Mouse (Mus musculus): ENCODE measurements at regions not wholly inside any gene's neighbourhood (a gene's known extent, or its start where the extent isn't known, plus 50 kb on each side); places are given as distances from the start of the nearest gene placed in this dataset.

DNA sequence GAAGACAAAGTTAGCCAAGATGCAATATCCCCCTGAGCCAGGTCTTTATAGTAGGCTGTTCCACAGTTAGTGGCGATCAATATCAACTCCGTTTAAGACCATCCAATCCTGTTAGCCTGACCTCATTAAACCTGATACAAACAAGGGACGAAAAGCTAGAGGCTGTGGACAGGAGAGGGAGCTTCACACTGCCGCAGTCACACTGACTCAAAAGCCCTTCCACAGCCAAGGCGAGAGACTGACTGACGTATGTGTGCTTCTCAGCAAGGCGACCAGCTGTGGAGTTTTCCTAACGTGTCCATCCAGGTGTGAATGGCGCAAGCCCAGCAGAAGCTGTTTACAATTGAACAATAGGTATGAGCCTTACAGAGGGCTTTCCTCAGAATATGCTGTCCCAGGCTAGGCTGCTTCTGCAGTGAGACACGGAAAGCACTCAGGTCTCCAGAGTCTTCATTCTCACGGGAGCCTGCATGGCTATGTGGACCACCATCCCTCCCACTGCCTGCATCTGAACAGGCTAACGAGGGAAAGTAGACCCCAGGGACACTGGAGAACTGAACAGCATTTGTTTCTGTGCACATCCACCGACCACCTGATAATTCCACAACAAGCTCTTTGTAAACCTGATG is 224.7 kb upstream of the Pgrmc2 start:
- no peaks in the 10 kb centered on the region for H3K9me3 ChIP-seq
- no peak overlapping the region for H3K4me2 ChIP-seq
- H3K27ac ChIP-seq (replicated peaks), result no peak overlapping the region
- no peaks in the 10 kb centered on the region for H3K27me3 ChIP-seq
- no peaks in the 10 kb centered on the region for H3K36me3 ChIP-seq
- H3K4me1 ChIP-seq (replicated peaks), result no peaks in the 10 kb centered on the region
- H3K4me3 ChIP-seq, result no peak overlapping the region
- WGBS, result 75% methylated on average over 13 of the region's 13 CpGs
- H3K9ac ChIP-seq, result no peak overlapping the region
- ATAC-seq (ENCODE audit: low FRiP score, low read depth), result peak; percentile 65

DNA sequence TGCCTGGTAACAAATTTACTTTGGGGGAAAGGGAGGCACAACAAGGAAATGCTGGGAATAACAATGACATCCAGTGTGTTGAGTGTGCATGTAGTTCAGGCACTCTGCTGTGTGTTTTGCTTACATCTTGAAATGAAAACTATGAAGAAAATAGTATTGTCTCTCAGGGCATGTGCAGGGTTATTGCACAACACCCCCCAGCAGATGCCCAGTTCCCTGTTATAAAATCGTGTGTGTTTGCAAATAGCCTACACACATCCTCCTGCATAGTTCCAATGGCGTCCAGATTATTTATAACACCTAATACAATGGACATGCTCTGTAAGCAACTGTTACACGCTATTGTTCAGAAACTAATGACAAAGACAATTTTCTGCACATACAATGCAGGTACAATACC is 220.0 kb upstream of the Pgrmc2 start:
- no peaks in the 10 kb centered on the region for H3K36me3 ChIP-seq
- H3K9ac ChIP-seq, result no peak overlapping the region
- ATAC-seq (ENCODE audit: low FRiP score, low read depth), result no peak
- no peaks in the 10 kb centered on the region for H3K27me3 ChIP-seq
- no peaks in the 10 kb centered on the region for H3K4me1 ChIP-seq (replicated peaks)
- H3K9me3 ChIP-seq, result no peaks in the 10 kb centered on the region
- WGBS, result 77% methylated on average over 3 of the region's 3 CpGs
- no peak overlapping the region for H3K4me3 ChIP-seq
- H3K4me2 ChIP-seq, result no peak overlapping the region
- H3K27ac ChIP-seq (replicated peaks), result no peak overlapping the region

DNA sequence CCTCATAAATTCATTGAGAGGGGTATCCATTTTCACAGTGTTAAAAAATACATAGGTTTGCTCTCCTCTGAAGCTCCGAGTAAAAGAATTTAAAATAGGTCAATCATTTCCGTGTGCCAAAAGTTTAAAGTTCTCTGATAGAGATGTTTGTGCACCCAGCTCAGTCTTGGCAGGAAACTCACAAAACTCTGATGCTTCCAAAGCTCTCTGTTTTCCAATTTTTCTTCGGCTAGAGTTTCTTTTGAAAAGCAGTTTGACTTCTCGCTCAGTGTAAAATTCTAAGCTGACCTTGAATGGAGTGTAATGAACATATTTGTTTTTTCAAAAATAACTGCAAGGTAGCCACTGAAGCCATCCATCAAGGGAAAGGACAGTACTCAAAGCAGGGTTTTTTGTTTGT is 215.9 kb upstream of the Pgrmc2 start:
- Histone ChIP-seq H3K4me3 (no peak overlapping the region), H3K4me1 (replicated peaks) (0 out of 2 replicates have a peak, but pooled peaks cover 4% of the 10 kb centered on the region), H3K9ac (no peak overlapping the region), H3K4me2 (no peak overlapping the region), H3K9me3 (no peaks in the 10 kb centered on the region), H3K27me3 (no peaks in the 10 kb centered on the region), H3K36me3 (no peaks in the 10 kb centered on the region), H3K27ac (replicated peaks) (no peak overlapping the region)
- no peak for ATAC-seq (ENCODE audit: low FRiP score, low read depth)
- 81% methylated on average over 4 of the region's 4 CpGs for WGBS

DNA sequence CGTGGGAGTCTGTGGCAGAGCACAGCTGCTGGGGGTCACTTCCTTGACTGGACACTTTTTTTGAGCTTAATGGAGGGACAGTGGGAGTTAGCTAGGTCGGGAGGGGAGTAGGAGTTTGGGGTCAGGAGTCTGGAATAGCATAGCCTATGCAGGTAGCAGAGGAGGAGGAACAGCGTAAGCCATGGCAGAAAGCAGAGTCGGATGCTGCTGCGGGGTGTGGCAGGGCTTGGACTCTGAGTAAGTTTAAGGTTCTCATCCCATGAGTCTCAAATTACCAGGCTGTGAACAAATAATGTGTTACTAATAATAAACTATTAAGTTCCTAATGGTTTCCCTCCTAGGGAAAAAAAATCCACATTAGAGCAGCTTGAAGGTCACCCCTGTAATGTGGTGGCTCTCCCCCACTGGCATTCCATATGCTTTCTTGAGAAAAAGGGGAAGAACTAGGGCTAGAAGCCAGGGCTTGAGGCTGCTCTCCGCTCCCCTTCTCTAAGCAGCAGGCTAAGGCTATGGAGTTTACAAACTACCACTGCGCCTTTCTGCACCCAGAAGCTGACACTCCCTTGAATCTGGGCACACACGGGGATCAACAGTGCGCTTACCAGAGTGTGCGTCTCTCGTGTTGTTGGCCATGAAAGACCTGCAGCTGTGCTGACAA is 213.4 kb upstream of the Pgrmc2 start:
- ATAC-seq (ENCODE audit: low FRiP score, low read depth), result no peak
- Histone ChIP-seq H3K4me1 (replicated peaks) (0 out of 2 replicates have a peak, but pooled peaks cover 4% of the 10 kb centered on the region), H3K9me3 (no peaks in the 10 kb centered on the region), H3K4me2 (no peak overlapping the region), H3K27ac (replicated peaks) (no peak overlapping the region), H3K9ac (no peak overlapping the region), H3K36me3 (no peaks in the 10 kb centered on the region), H3K27me3 (no peaks in the 10 kb centered on the region), H3K4me3 (no peak overlapping the region)
- WGBS, result 77% methylated on average over 11 of the region's 11 CpGs

DNA sequence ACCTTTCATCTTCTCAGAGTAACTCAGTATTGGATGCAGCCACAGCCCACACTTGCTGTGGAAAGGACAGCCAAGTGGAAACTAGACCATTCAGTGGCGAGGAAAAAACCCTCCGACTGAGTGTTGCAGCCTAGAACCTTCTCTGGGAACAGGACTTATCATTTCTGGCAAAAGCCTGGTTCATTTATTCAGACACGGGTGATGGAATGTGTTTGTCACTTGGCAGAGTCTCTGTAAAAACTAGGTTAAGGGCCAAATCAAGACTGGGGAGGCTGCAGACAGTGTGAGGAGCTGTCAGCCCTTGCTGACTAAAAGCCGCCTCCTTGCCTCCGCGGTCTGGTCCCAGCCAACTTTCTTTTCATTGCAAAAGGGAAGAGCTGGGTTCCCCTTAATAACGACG is 212.3 kb upstream of the Pgrmc2 start:
- no peak overlapping the region for H3K4me3 ChIP-seq
- no peak overlapping the region for H3K4me2 ChIP-seq
- H3K9me3 ChIP-seq, result no peaks in the 10 kb centered on the region
- H3K4me1 ChIP-seq (replicated peaks), result 0 out of 2 replicates have a peak, but pooled peaks cover 4% of the 10 kb centered on the region
- 69% methylated on average over 8 of the region's 8 CpGs for WGBS
- H3K36me3 ChIP-seq, result no peaks in the 10 kb centered on the region
- no peak overlapping the region for H3K27ac ChIP-seq (replicated peaks)
- H3K27me3 ChIP-seq, result no peaks in the 10 kb centered on the region
- H3K9ac ChIP-seq, result no peak overlapping the region
- ATAC-seq (ENCODE audit: low FRiP score, low read depth), result no peak

DNA sequence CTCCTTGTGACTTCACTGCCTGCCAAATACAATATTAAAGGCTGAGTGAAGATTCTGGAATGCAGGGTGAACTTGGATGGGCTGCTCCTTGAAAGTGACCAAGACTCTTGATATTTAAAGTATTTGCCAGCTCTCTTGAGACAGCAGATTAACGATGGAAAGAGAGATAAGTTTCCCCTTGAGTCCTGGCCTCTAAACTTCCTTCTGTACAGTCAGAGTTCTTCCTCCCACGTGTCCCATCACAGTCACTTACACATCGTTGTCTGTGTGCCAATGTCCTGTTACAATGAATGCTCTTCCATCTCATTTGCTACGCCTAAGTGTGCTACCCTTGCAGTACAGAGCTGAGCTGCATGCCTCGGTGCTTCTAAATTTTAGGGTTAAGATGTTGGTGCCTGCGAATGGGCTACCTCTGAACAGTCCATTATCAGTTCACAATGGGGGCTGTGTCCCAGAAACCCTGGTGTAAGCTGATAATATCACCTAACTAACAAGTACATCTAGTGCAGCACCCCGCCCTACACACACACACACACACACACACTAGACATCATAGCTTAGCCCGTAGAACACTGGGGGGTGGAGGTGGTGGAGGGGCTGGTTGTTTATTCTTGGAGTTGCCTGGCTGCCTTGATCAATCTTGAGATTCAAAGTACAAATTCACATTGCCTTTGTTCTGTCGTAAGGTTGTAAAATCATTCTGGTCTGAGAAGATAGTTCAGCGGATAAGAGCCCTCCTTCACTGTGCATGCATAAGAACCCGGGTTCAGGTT is 207.9 kb upstream of the Pgrmc2 start:
- no peaks in the 10 kb centered on the region for H3K36me3 ChIP-seq
- no peaks in the 10 kb centered on the region for H3K9me3 ChIP-seq
- no peak overlapping the region for H3K27ac ChIP-seq (replicated peaks)
- no peaks in the 10 kb centered on the region for H3K27me3 ChIP-seq
- no peak overlapping the region for H3K4me3 ChIP-seq
- no peaks in the 10 kb centered on the region for H3K4me1 ChIP-seq (replicated peaks)
- WGBS, result 80% methylated on average over 11 of the region's 11 CpGs
- H3K9ac ChIP-seq, result no peak overlapping the region
- no peak for ATAC-seq (ENCODE audit: low FRiP score, low read depth)
- no peak overlapping the region for H3K4me2 ChIP-seq

DNA sequence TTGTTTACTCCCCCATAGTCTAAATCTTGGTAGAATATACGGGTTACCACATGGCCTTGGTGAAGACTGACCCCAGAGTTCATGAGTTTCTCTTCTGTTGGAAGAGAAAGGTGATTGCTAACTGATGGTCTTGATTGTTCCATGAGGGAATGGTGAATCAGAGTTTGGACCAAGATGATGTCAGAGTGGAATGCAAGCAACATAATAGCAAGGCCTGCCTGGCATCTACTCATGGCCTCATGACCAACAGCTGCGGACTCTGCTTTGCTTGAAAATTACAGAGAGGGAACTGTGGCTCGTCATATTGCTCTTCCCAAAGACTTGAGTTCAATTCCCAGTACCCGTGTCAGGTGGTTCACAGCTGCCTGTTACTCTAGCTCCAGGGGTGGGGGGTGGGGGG is 205.9 kb upstream of the Pgrmc2 start:
- Histone ChIP-seq H3K9ac (no peak overlapping the region), H3K9me3 (no peaks in the 10 kb centered on the region), H3K4me3 (no peak overlapping the region), H3K4me2 (no peak overlapping the region), H3K36me3 (no peaks in the 10 kb centered on the region), H3K27me3 (no peaks in the 10 kb centered on the region), H3K4me1 (replicated peaks) (peaks cover 9% of the 10 kb centered on the region), H3K27ac (replicated peaks) (no peak overlapping the region)
- WGBS, result 94% methylated on average over 4 of the region's 4 CpGs
- no peak for ATAC-seq (ENCODE audit: low FRiP score, low read depth)

DNA sequence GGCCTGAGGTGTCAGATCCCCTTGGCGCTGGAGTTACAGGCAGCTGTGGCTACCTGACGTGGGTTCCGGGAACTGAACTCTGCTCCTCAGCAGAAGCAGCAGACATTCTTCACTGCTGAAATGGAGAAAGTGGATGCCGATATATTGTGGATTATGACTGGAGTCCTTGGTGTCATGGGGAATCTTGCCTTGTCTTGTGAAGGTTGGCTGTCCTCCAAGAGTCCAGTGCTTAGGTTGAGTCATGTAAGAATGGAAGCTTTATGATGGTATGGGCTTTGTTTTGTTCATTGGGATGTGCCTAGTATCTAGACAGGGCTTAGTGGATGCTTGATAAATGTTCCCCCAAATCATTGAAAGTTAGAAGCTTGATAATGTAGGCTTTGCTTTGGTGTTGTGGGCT is 205.2 kb upstream of the Pgrmc2 start:
- Histone ChIP-seq H3K27ac (replicated peaks) (no peak overlapping the region), H3K9me3 (no peaks in the 10 kb centered on the region), H3K4me3 (no peak overlapping the region), H3K4me1 (replicated peaks) (peaks cover 9% of the 10 kb centered on the region), H3K4me2 (no peak overlapping the region), H3K36me3 (no peaks in the 10 kb centered on the region), H3K9ac (no peak overlapping the region), H3K27me3 (no peaks in the 10 kb centered on the region)
- no peak for ATAC-seq (ENCODE audit: low FRiP score, low read depth)
- 96% methylated on average over 4 of the region's 4 CpGs for WGBS

DNA sequence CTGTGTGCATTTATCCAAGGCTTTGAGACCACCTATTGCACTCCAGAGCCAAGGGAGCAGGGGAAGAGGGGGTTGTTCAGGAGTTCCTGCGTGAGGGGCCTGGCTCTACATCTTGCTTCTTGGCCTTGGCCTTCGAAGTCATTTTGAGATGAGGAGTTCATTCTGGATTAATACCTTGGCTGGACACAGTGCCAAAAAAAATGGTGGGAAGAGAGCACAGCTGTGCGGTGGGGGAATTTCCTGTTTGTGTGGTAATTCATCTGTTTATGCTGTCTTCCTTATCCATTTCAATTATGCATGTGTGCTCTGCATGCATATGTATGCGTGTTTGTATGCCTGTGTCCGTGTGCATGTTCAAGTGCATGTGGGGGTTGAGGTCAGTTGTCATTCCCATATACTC is 202.5 kb upstream of the Pgrmc2 start:
- no peak for ATAC-seq (ENCODE audit: low FRiP score, low read depth)
- Histone ChIP-seq H3K9ac (no peak overlapping the region), H3K9me3 (no peaks in the 10 kb centered on the region), H3K4me1 (replicated peaks) (peaks cover 9% of the 10 kb centered on the region), H3K4me2 (peak overlapping the region; percentile 7; the same call in 1 of the 2 replicates), H3K4me3 (no peak overlapping the region), H3K27ac (replicated peaks) (no peak overlapping the region), H3K27me3 (no peaks in the 10 kb centered on the region), H3K36me3 (no peaks in the 10 kb centered on the region)
- WGBS, result 74% methylated on average over 5 of the region's 5 CpGs

DNA sequence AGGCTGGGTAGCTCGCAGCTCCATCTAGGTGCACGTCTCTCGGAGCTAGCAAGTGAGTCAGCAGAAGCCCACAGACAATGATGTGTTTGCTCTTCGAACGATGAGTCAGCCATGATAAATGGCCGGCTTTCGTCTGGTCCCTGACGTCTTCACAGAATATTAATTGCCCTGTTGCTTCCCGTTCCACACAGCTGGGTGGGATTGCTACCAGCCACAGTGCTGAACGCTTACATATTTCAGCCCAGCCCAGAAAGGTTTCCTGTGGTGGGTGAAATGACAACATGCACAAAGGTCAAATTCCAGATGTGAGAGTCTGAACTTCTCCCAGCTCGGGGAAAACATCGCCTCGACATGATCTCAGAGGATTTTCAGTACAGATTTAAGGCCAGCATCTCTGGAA is 202.1 kb upstream of the Pgrmc2 start:
- 26% methylated on average over 13 of the region's 13 CpGs for WGBS
- Histone ChIP-seq H3K9ac (no peak overlapping the region), H3K4me2 (peak overlapping the region; percentile 7; the same call in 1 of the 2 replicates), H3K36me3 (no peaks in the 10 kb centered on the region), H3K27me3 (no peaks in the 10 kb centered on the region), H3K9me3 (no peaks in the 10 kb centered on the region), H3K4me3 (no peak overlapping the region), H3K27ac (replicated peaks) (no peak overlapping the region), H3K4me1 (replicated peaks) (peaks cover 9% of the 10 kb centered on the region)
- no peak for ATAC-seq (ENCODE audit: low FRiP score, low read depth)

DNA sequence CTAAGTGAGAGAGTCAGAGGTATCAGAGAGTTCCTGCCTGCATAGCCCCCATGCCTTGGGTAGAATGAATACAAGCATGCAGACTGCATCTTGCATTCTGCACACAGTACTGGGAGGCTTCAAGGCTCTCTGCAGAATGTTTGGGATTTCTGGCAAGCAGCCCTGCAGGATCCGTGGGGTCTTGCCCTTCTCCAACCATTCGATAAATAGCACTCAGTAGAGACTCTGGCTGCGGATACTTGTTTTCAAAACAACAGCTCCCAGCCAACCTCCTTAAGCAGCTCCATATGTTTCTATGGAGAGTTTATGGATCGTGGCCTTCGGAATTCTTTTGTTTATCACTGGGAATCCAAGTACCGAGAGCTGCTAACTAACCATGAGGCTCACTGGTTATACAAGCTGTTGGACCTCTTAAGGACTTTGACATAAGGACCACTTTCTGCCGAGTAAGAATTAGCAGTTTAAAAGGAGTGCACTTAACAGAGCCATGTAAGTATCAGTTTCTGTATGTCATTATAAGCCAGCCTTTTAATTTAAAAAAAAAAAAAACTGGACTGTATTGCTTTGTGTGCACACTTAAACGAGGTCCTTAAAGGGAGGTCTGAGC is 199.7 kb upstream of the Pgrmc2 start:
- Histone ChIP-seq H3K27me3 (no peaks in the 10 kb centered on the region), H3K4me1 (replicated peaks) (peaks cover 9% of the 10 kb centered on the region), H3K9ac (no peak overlapping the region), H3K4me2 (no peak overlapping the region), H3K9me3 (no peaks in the 10 kb centered on the region), H3K27ac (replicated peaks) (no peak overlapping the region), H3K36me3 (no peaks in the 10 kb centered on the region), H3K4me3 (no peak overlapping the region)
- ATAC-seq (ENCODE audit: low FRiP score, low read depth), result peak; percentile 54; the same call in 1 of the 2 replicates
- WGBS, result 47% methylated on average over 8 of the region's 8 CpGs

DNA sequence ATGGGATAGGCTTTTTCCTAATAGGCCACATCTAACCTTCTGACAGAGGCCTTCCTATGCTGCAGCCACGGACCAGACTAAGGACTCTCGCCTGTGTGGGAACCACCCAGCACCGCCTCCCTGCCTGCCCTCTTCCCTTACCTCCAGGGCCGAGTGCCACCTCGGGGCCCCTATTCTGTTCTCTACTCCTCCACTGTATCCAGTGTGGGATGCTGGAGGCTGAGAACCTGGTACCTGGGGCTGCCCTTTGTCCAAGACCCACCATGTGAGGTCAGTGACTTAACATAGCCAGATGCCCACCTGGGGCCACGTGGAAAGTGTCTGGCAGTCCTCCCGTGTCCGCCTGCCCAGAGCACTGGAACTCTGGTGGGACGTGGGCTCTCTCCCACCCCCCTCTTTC is 193.2 kb upstream of the Pgrmc2 start:
- no peaks in the 10 kb centered on the region for H3K36me3 ChIP-seq
- no peak overlapping the region for H3K27ac ChIP-seq (replicated peaks)
- no peak overlapping the region for H3K9ac ChIP-seq
- H3K4me1 ChIP-seq (replicated peaks), result no peaks in the 10 kb centered on the region
- no peaks in the 10 kb centered on the region for H3K9me3 ChIP-seq
- H3K4me2 ChIP-seq, result no peak overlapping the region
- no peaks in the 10 kb centered on the region for H3K27me3 ChIP-seq
- no peak overlapping the region for H3K4me3 ChIP-seq
- 89% methylated on average over 9 of the region's 9 CpGs for WGBS
- no peak for ATAC-seq (ENCODE audit: low FRiP score, low read depth)

Measured in hindbrain, embryonic 15.5 days (tissue).